Mouse (Mus musculus): ENCODE measurements around the gene Cox14. TPM values are rescaled to one million over a fixed set of nuclear protein-coding genes. Genes with fewer than 3 reads are reported as not detected.

Gene Cox14
- total RNA-seq (2012; rRNA removed), result 117 and 125 TPM in 2 replicates
- polyA plus RNA-seq (2012; ENCODE audit: insufficient read depth in 1 of 2, insufficient read length in 2 of 2, low read depth in 1 of 2, low replicate concordance in 2 of 2, missing spikeins in 1 of 2), result 100 to 1,000 TPM in 1 of 2 experiments, not detected in 1; 113 TPM

- peak within 1 kb of the TSS; percentile 87 to 92 for H3K4me3 ChIP-seq (ENCODE audit: control insufficient read depth in 1 of 2, insufficient read depth in 1 of 2, low read depth in 2 of 2, low read length in 2 of 2)
- TF ChIP-seq TCF12 (IDR thresholded peaks at IDR 0.05; ENCODE audit: low read depth, low read length), result peak; percentile 64
- no peak for TF ChIP-seq USF2 (IDR thresholded peaks at IDR 0.05; ENCODE audit: borderline replicate concordance in 1 of 2, insufficient read depth in 1 of 2, low read depth in 1 of 2, low read length in 2 of 2)
- no peak for TF ChIP-seq E2F4 (IDR thresholded peaks at IDR 0.05; ENCODE audit: borderline replicate concordance, low read depth, low read length)
- TF ChIP-seq JUND (IDR thresholded peaks at IDR 0.05; ENCODE audit: low read depth, low read length), result no peak
- TF ChIP-seq BHLHE40 (IDR thresholded peaks at IDR 0.05; ENCODE audit: borderline replicate concordance, low read depth, low read length), result peak; percentile 56; the same call in 1 of the 2 replicates
- peak in 2 of 3 experiments; percentile 98 to 100 for TF ChIP-seq CTCF (IDR thresholded peaks at IDR 0.05 in 2 of 3, conservative IDR thresholded peaks at IDR 0.05 in 1 of 3; ENCODE audit: control insufficient read depth in 1 of 3, insufficient read depth in 1 of 3, low read depth in 2 of 3, low read length in 3 of 3, poor library complexity in 1 of 3, severe bottlenecking in 1 of 3)
- peak; percentile 92 for TF ChIP-seq NELFE (IDR thresholded peaks at IDR 0.05; ENCODE audit: low read depth, low read length)
- no peak; the same call in 1 of the 2 replicates for TF ChIP-seq ZKSCAN1 (IDR thresholded peaks at IDR 0.05; ENCODE audit: low read depth, low read length)
- TF ChIP-seq ZNF384 (IDR thresholded peaks at IDR 0.05; ENCODE audit: low read depth, low read length), result no peak; the same call in 1 of the 2 replicates
- TF ChIP-seq POLR2AphosphoS2 (IDR thresholded peaks at IDR 0.05; ENCODE audit: low read length), result peak; percentile 92
- TF ChIP-seq TAL1 (IDR thresholded peaks at IDR 0.05; ENCODE audit: low read length), result no peak
- no peak for TF ChIP-seq USF1 (IDR thresholded peaks at IDR 0.05; ENCODE audit: low read depth, low read length)
- no peak for TF ChIP-seq CHD1 (IDR thresholded peaks at IDR 0.05; ENCODE audit: low read depth, low read length)
- TF ChIP-seq RAD21 (IDR thresholded peaks at IDR 0.05; ENCODE audit: low read depth, low read length), result peak; percentile 12; the same call in 1 of the 2 replicates
- peak; percentile 98 for TF ChIP-seq ELF1 (IDR thresholded peaks at IDR 0.05; ENCODE audit: low read depth, low read length)
- TF ChIP-seq MAFK (IDR thresholded peaks at IDR 0.05; ENCODE audit: borderline replicate concordance, low read depth, low read length), result no peak
- TF ChIP-seq CHD2 (IDR thresholded peaks at IDR 0.05; ENCODE audit: low read length), result peak; percentile 97
- peak; percentile 86 for TF ChIP-seq MAX (IDR thresholded peaks at IDR 0.05; ENCODE audit: low read length)
- TF ChIP-seq RCOR1 (IDR thresholded peaks at IDR 0.05; ENCODE audit: low read depth, low read length), result no peak
- TF ChIP-seq MXI1 (IDR thresholded peaks at IDR 0.05; ENCODE audit: low read depth, low read length), result peak; percentile 91
- TF ChIP-seq POLR2AphosphoS5 (IDR thresholded peaks at IDR 0.05; ENCODE audit: borderline replicate concordance, low read depth, low read length), result no peak
- TF ChIP-seq POLR2A (IDR thresholded peaks at IDR 0.05; ENCODE audit: control insufficient read depth in 1 of 2, insufficient read depth in 1 of 2, low read depth in 1 of 2, low read length in 2 of 2, poor library complexity in 1 of 2), result peak; percentile 96 to 98
- peak; percentile 88 for TF ChIP-seq KAT2A (conservative IDR thresholded peaks at IDR 0.05; ENCODE audit: low read depth, low read length)
- TF ChIP-seq MEF2A (IDR thresholded peaks at IDR 0.05; ENCODE audit: extremely low read depth, insufficient replicate concordance, low read depth, low read length, poor library complexity, severe bottlenecking), result 0 out of 2 replicates have a peak, but pooled peaks have one; percentile 14
- TF ChIP-seq MYB (IDR thresholded peaks at IDR 0.05; ENCODE audit: low read depth, low read length), result no peak
- TF ChIP-seq GATA1 (IDR thresholded peaks at IDR 0.05; ENCODE audit: low read depth, low read length), result no peak
- TF ChIP-seq NRF1 (IDR thresholded peaks at IDR 0.05; ENCODE audit: insufficient read depth, low read depth, low read length, poor library complexity, severe bottlenecking), result peak; percentile 93
- TF ChIP-seq UBTF (IDR thresholded peaks at IDR 0.05; ENCODE audit: borderline replicate concordance, insufficient read depth, low read depth, low read length), result no peak; the same call in 1 of the 2 replicates
- peak; percentile 90 for TF ChIP-seq ZMIZ1 (IDR thresholded peaks at IDR 0.05; ENCODE audit: low read depth, low read length)
- peak; percentile 85 for TF ChIP-seq TBP (IDR thresholded peaks at IDR 0.05; ENCODE audit: low read depth, low read length)
- peak; percentile 38 for TF ChIP-seq SMC3 (IDR thresholded peaks at IDR 0.05; ENCODE audit: low read depth, low read length)
- peak; percentile 48; the same call in 1 of the 2 replicates for TF ChIP-seq ETS1 (IDR thresholded peaks at IDR 0.05; ENCODE audit: low read depth, low read length)
- TF ChIP-seq HCFC1 (IDR thresholded peaks at IDR 0.05; ENCODE audit: low read depth, low read length), result peak; percentile 99
- no peak for TF ChIP-seq ZC3H11A (IDR thresholded peaks at IDR 0.05; ENCODE audit: low read depth, low read length)
Observed at GRCm38 (mm10) chr15:99725341-99726155, at the start of gene Cox14. Cox14 (plus strand) TSS chr15:99725618.

More at GRCm38 (mm10) chr15:99725341-99726155, at the start of gene Cox14:
- Histone ChIP-seq H3K79me2 (ENCODE audit: control insufficient read depth, insufficient read depth, low read length, poor library complexity) (peaks cover 13% of the 10 kb centered on the region), H3K9me3 (replicated peaks; ENCODE audit: insufficient read depth, low read length) (no peaks in the 10 kb centered on the region), H3K27ac (ENCODE audit: control insufficient read depth, low read depth, low read length) (peak within 1 kb of the TSS; percentile 70), H3K27me3 (ENCODE audit: control insufficient read depth in 1 of 2, insufficient read depth in 2 of 2, low read length in 2 of 2) (no peaks in the 10 kb centered on the region), H3K4me1 (ENCODE audit: control insufficient read depth in 1 of 2, insufficient read depth in 2 of 2, low read length in 2 of 2) (peaks cover 0 to 13% of the 10 kb centered on the region in 2 experiments; a peak in 2 of 4 replicates), H3K36me3 (ENCODE audit: control insufficient read depth in 1 of 2, insufficient read depth in 2 of 2, low read length in 2 of 2) (peaks cover 4 to 10% of the 10 kb centered on the region in 2 experiments; a peak in 3 of 4 replicates), H3K9ac (ENCODE audit: control insufficient read depth, low read depth, low read length, poor library complexity, severe bottlenecking) (peak within 1 kb of the TSS; percentile 84)
- DNase-seq (ENCODE audit: low read depth, low spot score), result peak; percentile 100

Measured in MEL (cell line).